Mouse (Mus musculus) limb, embryonic 11.5 days (tissue): ENCODE results near the gene Tead1. TPM values are rescaled to one million over a fixed set of nuclear protein-coding genes. Genes with fewer than 3 reads are reported as not detected.

Source experiments
- ATAC-seq: fragments of 200-750 bp; cut with Nextera tagmentation; 2 replicates; pipeline ENCODE4 v1.8.0; 2017; ENCODE audit warnings: low read depth; ENCODE audit not compliant: insufficient number of reproducible peaks, low FRiP score, low TSS enrichment
- DNase-seq: peaks from one replicate; pipeline ENCODE4 v3.0.0-alpha.2; 2015; ENCODE audit warnings: low spot score
- H3K27ac ChIP-seq: fragments of 300-500 bp; sonication (generic); replicated peaks from 2 replicates; pipeline ENCODE4 v1.5.1; 2014; ENCODE audit warnings: low read depth, mild to moderate bottlenecking, low read length
- H3K27me3 ChIP-seq: fragments of 300-500 bp; sonication (generic); 2 replicates; pipeline ENCODE4 v1.6.1; 2014; ENCODE audit warnings: mild to moderate bottlenecking, low read length, mixed read lengths; ENCODE audit not compliant: control insufficient read depth, insufficient read depth
- H3K36me3 ChIP-seq: fragments of 300-500 bp; sonication (generic); 2 replicates; pipeline ENCODE4 v1.6.1; 2014; ENCODE audit warnings: mild to moderate bottlenecking, low read length, moderate library complexity, mixed read lengths; ENCODE audit not compliant: control insufficient read depth, insufficient read depth
- H3K4me1 ChIP-seq: fragments of 300-500 bp; sonication (generic); 2 replicates; pipeline ENCODE4 v1.6.1; 2014; ENCODE audit warnings: low read length, mixed read lengths; ENCODE audit not compliant: control insufficient read depth, insufficient read depth
- H3K4me2 ChIP-seq: fragments of 300-500 bp; sonication (generic); 2 replicates; pipeline ENCODE4 v1.6.1; 2014; ENCODE audit warnings: low read depth, mild to moderate bottlenecking, moderate library complexity; ENCODE audit not compliant: severe bottlenecking
- H3K4me3 ChIP-seq: fragments of 300-500 bp; sonication (generic); 2 replicates; pipeline ENCODE4 v1.5.1; 2014; ENCODE audit warnings: low read depth, low read length
- H3K9ac ChIP-seq: fragments of 300-500 bp; sonication (generic); 2 replicates; pipeline ENCODE4 v1.6.1; 2014; ENCODE audit warnings: mild to moderate bottlenecking, low read length
- H3K9me3 ChIP-seq: fragments of 300-500 bp; sonication (generic); 2 replicates; pipeline ENCODE4 v1.6.1; 2016; ENCODE audit warnings: low read length; ENCODE audit not compliant: control insufficient read depth
- WGBS: fragments of 180-500 bp; shearing (Covaris S2); extraction: QIAGEN DNeasy Blood & Tissue Kit; methylation state at CpG from one replicate; pipeline ENCODE4 v1.1.7; 2014; 5-methylcytosine and 5-hydroxymethylcytosine counted together
- polyA plus RNA-seq: library from polyadenylated mRNA; unstranded; fragments of >200 nt; fragmentation: Nextera tagmentation; extraction: Ambion mirVana; gene quantifications from 2 replicates; pipeline ENCODE4 v1.2.1, GENCODE M21; 2014

Tead1 gene
- polyA plus RNA-seq, 1 experiment from 2014 or later = 18.3 TPM

GRCm38 (mm10) chr7:112762870-112763269 lies 83.8 kb downstream of the Tead1 start:
- H3K4me1 ChIP-seq = peaks cover 23% of the 10 kb centered on the region
- no peaks in the 10 kb centered on the region for H3K9me3 ChIP-seq
- no peaks in the 10 kb centered on the region for H3K27me3 ChIP-seq
- ATAC-seq (no peak), DNase-seq (no peak)
- H3K9ac ChIP-seq = no peak overlapping the region
- H3K4me2 ChIP-seq = no peak overlapping the region
- 68% methylated on average over 2 of the region's 2 CpGs for WGBS
- H3K36me3 ChIP-seq = no peaks in the 10 kb centered on the region; the same call in 1 of the 2 replicates
- H3K4me3 ChIP-seq = no peak overlapping the region
- no peak overlapping the region for H3K27ac ChIP-seq

- Histone ChIP-seq H3K27me3 (no peaks in the 10 kb centered on the region), H3K4me1 (peaks cover 23% of the 10 kb centered on the region), H3K36me3 (no peaks in the 10 kb centered on the region; the same call in 1 of the 2 replicates), H3K9me3 (no peaks in the 10 kb centered on the region), H3K4me3 (no peak overlapping the region), H3K9ac (no peak overlapping the region), H3K27ac (no peak overlapping the region), H3K4me2 (no peak overlapping the region)
- 50% methylated on average over 3 of the region's 3 CpGs for WGBS
- DNase-seq = no peak
- ATAC-seq = no peak
Measured at GRCm38 (mm10) chr7:112763513-112763912, 84.4 kb downstream of the Tead1 start.

- H3K9ac ChIP-seq = no peak overlapping the region
- no peaks in the 10 kb centered on the region; the same call in 1 of the 2 replicates for H3K36me3 ChIP-seq
- no peaks in the 10 kb centered on the region for H3K9me3 ChIP-seq
- no peak overlapping the region for H3K27ac ChIP-seq
- no peak overlapping the region for H3K4me2 ChIP-seq
- H3K27me3 ChIP-seq = no peaks in the 10 kb centered on the region
- no peak overlapping the region for H3K4me3 ChIP-seq
- ATAC-seq = no peak
- H3K4me1 ChIP-seq = peaks cover 29% of the 10 kb centered on the region
- 91% methylated on average over 4 of the region's 4 CpGs for WGBS
- no peak for DNase-seq
Measured at GRCm38 (mm10) chr7:112764921-112765320, 85.8 kb downstream of the Tead1 start.

GRCm38 (mm10) chr7:112769866-112770265 lies 90.7 kb downstream of the Tead1 start:
- no peak overlapping the region for H3K4me3 ChIP-seq
- 0 out of 2 replicates have a peak, but pooled peaks have one; percentile 42 for ATAC-seq
- H3K9me3 ChIP-seq = no peaks in the 10 kb centered on the region
- WGBS = 52% methylated on average over 2 of the region's 2 CpGs
- H3K27ac ChIP-seq = no peak overlapping the region
- no peaks in the 10 kb centered on the region for H3K27me3 ChIP-seq
- H3K36me3 ChIP-seq = no peaks in the 10 kb centered on the region
- no peak overlapping the region for H3K4me2 ChIP-seq
- H3K9ac ChIP-seq = no peak overlapping the region
- DNase-seq = no peak
- H3K4me1 ChIP-seq = peaks cover 10% of the 10 kb centered on the region

DNA sequence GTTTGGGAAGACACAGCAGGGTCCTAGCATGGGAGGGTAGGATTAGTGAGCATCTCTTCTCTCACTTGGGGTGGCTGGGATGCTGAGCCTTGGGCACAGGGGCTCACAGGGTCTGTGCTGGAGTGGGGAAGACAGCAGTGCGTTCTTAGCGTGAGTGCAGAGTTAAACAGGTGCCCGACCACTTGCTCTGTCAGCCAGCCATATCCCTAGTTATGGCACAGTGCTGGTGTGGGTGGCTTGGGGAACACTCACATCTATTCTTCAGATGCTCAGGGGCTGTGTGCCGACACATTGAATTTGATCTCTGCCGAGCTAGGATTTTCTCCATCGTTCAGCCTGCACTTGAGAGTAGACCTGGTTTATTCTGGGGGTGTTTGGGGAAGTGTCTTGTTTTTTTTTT lies 92.3 kb downstream of the Tead1 start:
- Histone ChIP-seq H3K9me3 (no peaks in the 10 kb centered on the region), H3K27me3 (no peaks in the 10 kb centered on the region), H3K4me3 (no peak overlapping the region), H3K36me3 (no peaks in the 10 kb centered on the region), H3K27ac (no peak overlapping the region), H3K9ac (no peak overlapping the region), H3K4me2 (no peak overlapping the region), H3K4me1 (peaks cover 18% of the 10 kb centered on the region)
- ATAC-seq = no peak
- WGBS = 81% methylated on average over 6 of the region's 6 CpGs
- DNase-seq = no peak

- Histone ChIP-seq H3K27ac (no peak overlapping the region), H3K36me3 (no peaks in the 10 kb centered on the region), H3K9ac (no peak overlapping the region), H3K4me1 (peaks cover 18% of the 10 kb centered on the region), H3K4me3 (no peak overlapping the region), H3K27me3 (no peaks in the 10 kb centered on the region), H3K4me2 (no peak overlapping the region), H3K9me3 (no peaks in the 10 kb centered on the region)
- 21% methylated on average over 6 of the region's 6 CpGs for WGBS
- DNase-seq (no peak), ATAC-seq (no peak)
Measured at GRCm38 (mm10) chr7:112772777-112773176, 93.7 kb downstream of the Tead1 start.

DNA sequence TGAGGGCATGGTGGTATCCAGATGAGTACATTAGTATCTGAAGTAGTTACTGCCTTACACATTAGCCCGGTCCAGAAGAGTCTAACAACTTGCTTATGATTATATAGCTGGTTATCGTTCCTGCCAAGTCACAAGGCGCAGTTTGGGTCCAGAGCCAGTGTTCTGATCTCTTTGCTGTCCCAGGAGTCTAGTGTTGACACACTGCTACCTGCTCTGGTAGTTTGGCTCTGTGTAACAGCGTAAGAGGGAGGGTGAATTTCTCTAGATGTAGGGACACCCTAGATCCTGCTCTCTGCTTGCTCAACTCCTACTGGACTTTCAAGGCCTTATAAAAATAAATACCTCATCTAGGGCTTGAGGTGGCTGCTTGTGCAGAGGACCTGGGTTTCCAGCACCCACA lies 94.5 kb downstream of the Tead1 start:
- no peak for ATAC-seq
- DNase-seq = no peak
- H3K9ac ChIP-seq = no peak overlapping the region
- no peaks in the 10 kb centered on the region for H3K27me3 ChIP-seq
- H3K4me1 ChIP-seq = peaks cover 18% of the 10 kb centered on the region
- 93% methylated on average over 4 of the region's 4 CpGs for WGBS
- H3K36me3 ChIP-seq = no peaks in the 10 kb centered on the region
- H3K9me3 ChIP-seq = no peaks in the 10 kb centered on the region
- no peak overlapping the region for H3K4me3 ChIP-seq
- H3K4me2 ChIP-seq = no peak overlapping the region
- H3K27ac ChIP-seq = no peak overlapping the region

DNA sequence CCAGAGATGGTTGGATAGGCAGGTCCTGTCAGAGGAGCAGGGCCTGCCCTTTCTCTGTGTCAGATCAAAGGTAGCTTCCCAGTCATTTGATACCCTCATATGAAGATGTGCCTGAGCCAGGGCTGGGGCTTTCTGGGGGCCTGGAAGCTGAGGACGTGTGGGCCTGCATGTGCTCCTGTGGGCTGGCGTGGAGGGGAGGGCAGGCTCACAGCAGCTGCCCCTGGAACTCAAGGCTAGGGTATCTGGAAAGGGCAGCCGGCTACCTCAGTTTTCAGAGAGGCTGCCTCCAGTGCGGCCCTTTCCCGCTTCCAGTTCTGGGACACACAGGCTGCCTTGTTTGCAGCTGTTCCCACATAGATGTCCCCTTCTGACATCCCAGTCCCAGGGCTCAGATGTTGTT lies 96.7 kb downstream of the Tead1 start:
- Histone ChIP-seq H3K9me3 (no peaks in the 10 kb centered on the region), H3K36me3 (no peaks in the 10 kb centered on the region), H3K4me2 (no peak overlapping the region), H3K27me3 (no peaks in the 10 kb centered on the region), H3K4me1 (peaks cover 18% of the 10 kb centered on the region), H3K27ac (no peak overlapping the region), H3K4me3 (no peak overlapping the region), H3K9ac (no peak overlapping the region)
- ATAC-seq (no peak), DNase-seq (no peak)
- WGBS = 24% methylated on average over 5 of the region's 5 CpGs

- no peaks in the 10 kb centered on the region for H3K27me3 ChIP-seq
- no peak overlapping the region for H3K4me2 ChIP-seq
- peaks cover 20% of the 10 kb centered on the region for H3K4me1 ChIP-seq
- no peak overlapping the region for H3K4me3 ChIP-seq
- WGBS = 55% methylated on average over 5 of the region's 5 CpGs
- no peak overlapping the region for H3K9ac ChIP-seq
- H3K36me3 ChIP-seq = no peaks in the 10 kb centered on the region
- DNase-seq = no peak
- H3K9me3 ChIP-seq = no peaks in the 10 kb centered on the region
- no peak for ATAC-seq
- H3K27ac ChIP-seq = no peak overlapping the region
Measured at GRCm38 (mm10) chr7:112776670-112777069, 97.6 kb downstream of the Tead1 start.
